Mouse (Mus musculus) left cerebral cortex, postnatal 36 days (tissue): Measurements from ENCODE around the gene Vrtn. TPM values are rescaled to one million over a fixed set of nuclear protein-coding genes. Genes with fewer than 3 reads are reported as not detected.
A peak's percentile ranks its signal among the peaks of the same experiment; 100 is the strongest.

Experiments
- DNase-seq, 2 experiments: peaks; one replicate each; pipeline ENCODE4 v3.0.0; 2021 to 2022; ENCODE audit warnings: low spot score in 2 of 2, mixed read lengths in 1 of 2
- intact Hi-C: fragments of 180-260 bp; cut with DNase I; formaldehyde crosslinking; loops from one replicate; pipeline ENCODE4 v1.15.1; 2025
- total RNA-seq, 2 experiments: library from RNA; stranded (reverse); gene quantifications; 2 replicates each; pipeline ENCODE4 v1.2.3; 2021

The Vrtn gene
- total RNA-seq, 2 experiments from 2014 or later, result 0.47 TPM; not detected in 1

GRCm38 (mm10) chr12:84684569-84684968, 43.8 kb downstream of the Vrtn start:
- intact Hi-C loops, result no loop called here
- DNase-seq, result no peak

DNA sequence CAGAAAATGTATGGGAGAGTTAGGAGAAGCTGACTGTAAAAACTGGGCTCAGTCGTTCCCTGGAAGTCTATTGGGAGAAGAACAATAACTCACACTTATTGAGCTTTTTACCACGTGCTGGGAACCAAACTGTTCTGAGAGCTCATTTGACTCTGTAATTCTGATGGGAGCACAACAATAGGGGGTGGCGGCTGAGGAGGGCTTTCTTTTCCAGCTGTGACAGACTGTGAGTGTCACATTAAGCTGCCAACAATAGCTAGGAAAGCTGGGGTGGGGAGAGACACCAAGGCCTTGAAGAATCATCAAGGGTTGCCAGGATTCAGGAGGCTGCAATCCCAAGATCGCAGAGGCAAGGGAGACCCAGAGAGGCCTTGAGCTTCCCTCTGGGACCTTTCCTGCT, 45.4 kb downstream of the Vrtn start:
- no peak for DNase-seq
- intact Hi-C loops, result no loop called here

DNA sequence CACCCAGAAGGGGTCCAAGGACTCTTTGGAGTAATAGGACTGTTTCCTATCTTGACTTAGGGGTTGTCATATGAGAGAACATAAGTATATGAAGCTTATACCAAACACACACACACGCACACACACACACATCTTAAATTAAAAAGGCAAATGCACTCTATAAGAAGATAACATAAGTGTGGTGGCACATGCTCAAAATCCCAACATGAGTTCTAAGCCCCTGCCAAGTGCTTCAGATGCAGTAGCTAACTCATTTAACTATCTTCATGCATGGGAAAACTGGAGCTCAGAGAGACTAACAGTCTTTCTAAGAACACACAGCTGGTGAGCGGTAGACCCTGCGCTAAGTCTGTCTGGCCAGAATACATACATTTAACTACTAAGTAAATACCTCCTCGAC, 46.7 kb downstream of the Vrtn start:
- intact Hi-C loops, result no loop called here
- no peak for DNase-seq

DNA sequence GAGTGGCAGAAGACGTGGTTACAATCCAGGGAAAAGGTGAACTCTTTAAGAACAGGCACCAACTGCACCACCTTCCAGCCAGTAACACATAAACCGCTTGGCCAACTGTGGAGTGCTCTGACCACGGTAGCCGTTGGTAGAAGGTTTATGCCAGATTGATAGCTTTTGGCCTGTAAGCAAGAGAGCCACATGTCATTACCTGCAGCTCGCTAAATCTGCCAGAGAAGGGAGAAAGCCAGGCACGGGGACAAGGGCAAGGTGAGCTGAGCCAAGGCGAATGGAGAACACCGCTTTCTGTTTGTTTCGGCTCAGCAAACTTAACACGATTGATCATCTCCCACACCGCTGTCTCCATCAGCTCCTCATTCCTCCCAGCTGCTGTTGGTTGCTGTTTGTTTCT, 48.2 kb downstream of the Vrtn start:
- intact Hi-C loops, result no loop called here
- DNase-seq, result no peak

DNA sequence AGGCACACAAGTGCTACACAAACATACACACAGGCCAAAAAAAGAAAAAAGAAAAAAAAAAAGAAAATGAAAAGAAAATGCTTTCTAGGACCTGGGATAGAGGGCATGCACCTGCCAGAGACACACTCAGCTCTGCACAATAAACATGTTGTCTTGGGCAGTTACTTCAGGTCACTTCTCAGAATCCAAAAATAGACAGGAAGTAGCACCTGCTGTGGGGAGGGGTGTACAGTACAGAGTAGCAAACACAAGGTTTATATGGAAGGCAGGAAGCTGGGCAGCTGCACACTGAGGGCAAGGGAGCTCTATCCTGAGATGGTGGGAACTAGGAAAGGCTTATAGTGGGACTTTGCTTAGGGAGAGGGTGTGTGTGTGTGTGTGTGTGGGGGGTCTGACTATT, 50.5 kb downstream of the Vrtn start:
- intact Hi-C loops, result no loop called here
- no peak for DNase-seq

DNA sequence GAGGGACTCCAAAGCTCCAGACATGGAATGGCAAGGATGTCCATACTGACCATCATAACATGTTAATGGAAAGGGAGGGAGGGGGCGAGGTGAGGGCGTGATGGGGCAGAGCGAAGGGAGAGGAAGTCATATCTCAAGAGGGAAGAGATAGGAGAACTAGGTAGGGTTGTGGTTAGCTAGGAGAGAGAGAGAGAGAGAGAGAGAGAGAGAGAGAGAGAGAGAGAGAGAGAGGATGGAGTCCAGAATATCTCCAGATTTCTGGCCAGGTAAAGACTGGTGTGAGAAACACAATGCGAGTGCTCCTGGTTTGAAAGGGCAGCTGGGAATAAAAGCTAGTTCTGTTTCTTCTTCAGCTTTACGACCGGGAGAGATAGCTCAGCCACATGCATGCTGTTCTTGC, 51.3 kb downstream of the Vrtn start:
- intact Hi-C loops, result no loop called here

GRCm38 (mm10) chr12:84698319-84699081, 57.7 kb downstream of the Vrtn start, which contains the start of gene Syndig1l:
Syndig1l (minus strand) TSS chr12:84698831.
- peak; percentile 28 to 37 for DNase-seq
- intact Hi-C loops, result no loop called here

More for the DNA sequence above, 51.3 kb downstream of the Vrtn start:
- DNase-seq, result no peak

Other genes with a start within 250 kb of the Vrtn start
- gene Entpd5, start 232.0 kb upstream of the Vrtn start, total RNA-seq, result 10 to 100 TPM; 24.0 to 25.4 TPM
- 1 to 10 TPM; 4.6 to 9.0 TPM for gene Bbof1, start 231.9 kb upstream of the Vrtn start, total RNA-seq
- gene Rnf113a2, start 223.8 kb upstream of the Vrtn start, total RNA-seq, result 10 to 100 TPM; 11.4 to 13.3 TPM
- gene Aldh6a1, start 190.0 kb upstream of the Vrtn start, total RNA-seq, result 10 to 100 TPM; 44.3 to 49.7 TPM
- gene Lin52, start 189.6 kb upstream of the Vrtn start, total RNA-seq, result 10 to 100 TPM; 21.3 to 24.6 TPM
- under 1 TPM; 0.16 to 0.22 TPM for gene Vsx2, start 71.3 kb upstream of the Vrtn start, total RNA-seq
- 10 to 100 TPM; 10.5 to 13.1 TPM for gene Abcd4, start 23.6 kb upstream of the Vrtn start, total RNA-seq
- gene Syndig1l, start 57.8 kb downstream of the Vrtn start, total RNA-seq, result 10 to 100 TPM; 23.0 to 27.6 TPM
- 10 to 100 TPM; 28.4 to 28.8 TPM for gene Npc2, start 132.1 kb downstream of the Vrtn start, total RNA-seq
- gene Isca2, start 132.2 kb downstream of the Vrtn start, total RNA-seq, result 10 to 100 TPM; 52.5 to 58.6 TPM
- under 1 TPM; 0.41 to 0.52 TPM for gene Ltbp2, start 235.5 kb downstream of the Vrtn start, total RNA-seq